Mouse (Mus musculus): ENCODE data around the gene Gm20388.

GRCm38 (mm10) chr8:123786166-123786565, 3875.5 kb downstream of the Gm20388 start:
- no peak for TF ChIP-seq POLR2A (IDR thresholded peaks at IDR 0.05; ENCODE audit: borderline replicate concordance, control insufficient read depth, low read depth, low read length)
- TF ChIP-seq CTCF (IDR thresholded peaks at IDR 0.05; ENCODE audit: control insufficient read depth, insufficient read depth, low read length): no peak

All from bone marrow, adult 2 months (tissue).